Mouse (Mus musculus) CH12.LX (cell line): Measurements from ENCODE around the gene Rbp4. TPM values are rescaled to one million over a fixed set of nuclear protein-coding genes. Genes with fewer than 3 reads are reported as not detected.
A peak's percentile ranks its signal among the peaks of the same experiment; 100 is the strongest.

ENCODE experiments used
- DNase-seq: peaks from one replicate; pipeline ENCODE4 v3.0.0-alpha.2; 2013; ENCODE audit errors: extremely low read depth
- H3K27ac ChIP-seq: 2 replicates; pipeline ENCODE4 v1.5.1; 2012; ENCODE audit warnings: low read depth, mild to moderate bottlenecking, control low read depth, moderate library complexity; ENCODE audit not compliant: insufficient read depth
- H3K27me3 ChIP-seq: replicated peaks from 2 replicates; pipeline ENCODE3; 2012; ENCODE audit warnings: inconsistent platforms
- H3K36me3 ChIP-seq, 2 experiments: replicated peaks in 1 of 2; 2 replicates each; pipeline versions ENCODE3 to v1.6.1; 2012; ENCODE audit warnings: inconsistent platforms in 1 of 2, low read length in 1 of 2, mild to moderate bottlenecking in 1 of 2, mixed read lengths in 1 of 2, moderate library complexity in 1 of 2; ENCODE audit not compliant: control insufficient read depth in 1 of 2, insufficient read depth in 1 of 2
- H3K4me1 ChIP-seq, 2 experiments: 2 replicates each; pipeline ENCODE4 v1.6.1; 2012; ENCODE audit warnings: inconsistent platforms in 1 of 2, moderate library complexity in 1 of 2; ENCODE audit not compliant: insufficient read depth in 2 of 2, control insufficient read depth in 1 of 2
- H3K4me2 ChIP-seq: 2 replicates; pipeline ENCODE4 v1.6.1; 2012; ENCODE audit warnings: low read depth, mild to moderate bottlenecking, control low read depth; ENCODE audit not compliant: poor library complexity, insufficient read depth, severe bottlenecking
- H3K4me3 ChIP-seq, 3 experiments: fragments of 150-350 bp in 1 of 3; sonication (generic) in 1 of 3; replicated peaks in 1 of 3; 2 replicates each; pipeline versions ENCODE3 to v1.5.1; 2011 to 2012; ENCODE audit warnings: low read depth in 2 of 3, low read length in 2 of 3, mild to moderate bottlenecking in 2 of 3, moderate library complexity in 2 of 3, control low read depth in 1 of 3, improper control_type of control experiment in 1 of 3, inconsistent platforms in 1 of 3, mixed read lengths in 1 of 3; ENCODE audit not compliant: poor library complexity in 1 of 3
- H3K79me2 ChIP-seq: replicated peaks from 2 replicates; pipeline ENCODE4 v1.6.1; 2012; ENCODE audit warnings: mild to moderate bottlenecking, moderate library complexity; ENCODE audit not compliant: control insufficient read depth, poor library complexity, insufficient read depth, severe bottlenecking; ENCODE audit errors: extremely low read depth
- H3K9ac ChIP-seq: 2 replicates; pipeline ENCODE4 v1.6.1; 2012; ENCODE audit warnings: low read depth, mild to moderate bottlenecking, control low read depth, moderate library complexity; ENCODE audit not compliant: insufficient read depth
- H3K9me3 ChIP-seq: replicated peaks from 2 replicates; pipeline ENCODE3; 2012; ENCODE audit warnings: low read length, inconsistent platforms, mixed read lengths
- BHLHE40 ChIP-seq: IDR thresholded peaks from 2 replicates; pipeline ENCODE4 v1.6.1; 2011; ENCODE audit warnings: mild to moderate bottlenecking, low read depth, low read length, improper control_type of control experiment
- CHD2 ChIP-seq: IDR thresholded peaks from 2 replicates; pipeline ENCODE4 v1.6.1; 2011; ENCODE audit warnings: low read length, improper control_type of control experiment
- CTCF ChIP-seq, 2 experiments: IDR thresholded peaks in 1 of 2; conservative IDR thresholded peaks in 1 of 2; 2 replicates each; pipeline ENCODE4 v1.5.1; 2011 to 2012; ENCODE audit warnings: low read depth in 2 of 2, low read length in 2 of 2, improper control_type of control experiment in 1 of 2, inconsistent platforms in 1 of 2, mild to moderate bottlenecking in 1 of 2, moderate library complexity in 1 of 2
- E2F4 ChIP-seq: IDR thresholded peaks from 2 replicates; pipeline ENCODE4 v1.6.1; 2011; ENCODE audit warnings: low read depth, low read length, improper control_type of control experiment; ENCODE audit not compliant: insufficient replicate concordance
- ELF1 ChIP-seq: IDR thresholded peaks from 2 replicates; pipeline ENCODE4 v1.6.1; 2014; ENCODE audit warnings: low read depth, mild to moderate bottlenecking, inconsistent platforms, low read length, improper control_type of control experiment
- EP300 ChIP-seq: IDR thresholded peaks from 2 replicates; pipeline ENCODE4 v1.6.1; 2011; ENCODE audit warnings: low read length, improper control_type of control experiment
- ETS1 ChIP-seq: conservative IDR thresholded peaks from 2 replicates; pipeline ENCODE4 v1.6.1; 2012; ENCODE audit warnings: low read depth, mild to moderate bottlenecking, inconsistent platforms, low read length, improper control_type of control experiment, moderate library complexity
- JUN ChIP-seq: IDR thresholded peaks from 2 replicates; pipeline ENCODE4 v1.6.1; 2011; ENCODE audit warnings: low read depth, mild to moderate bottlenecking, low read length, improper control_type of control experiment, moderate library complexity; ENCODE audit not compliant: insufficient read depth
- JUND ChIP-seq: conservative IDR thresholded peaks from 2 replicates; pipeline ENCODE4 v1.6.1; 2011; ENCODE audit warnings: low read depth, low read length, improper control_type of control experiment
- MAX ChIP-seq: IDR thresholded peaks from 2 replicates; pipeline ENCODE4 v1.6.1; 2011; ENCODE audit warnings: low read length, improper control_type of control experiment
- MEF2A ChIP-seq: IDR thresholded peaks from 2 replicates; pipeline ENCODE4 v1.6.1; 2014; ENCODE audit warnings: low read depth, mild to moderate bottlenecking, inconsistent platforms, low read length, improper control_type of control experiment, borderline replicate concordance
- MYC ChIP-seq: IDR thresholded peaks from 2 replicates; pipeline ENCODE4 v1.6.1; 2011; ENCODE audit warnings: low read depth, mild to moderate bottlenecking, improper control_type of control experiment, low read length
- PAX5 ChIP-seq: IDR thresholded peaks from 2 replicates; pipeline ENCODE4 v1.6.1; 2012; ENCODE audit warnings: low read length, inconsistent platforms, mixed read lengths
- POLR2A ChIP-seq: IDR thresholded peaks from 2 replicates; pipeline ENCODE4 v1.6.1; 2011; ENCODE audit warnings: low read depth, mild to moderate bottlenecking, improper control_type of control experiment, low read length
- RAD21 ChIP-seq: IDR thresholded peaks from 2 replicates; pipeline ENCODE4 v1.6.1; 2011; ENCODE audit warnings: low read depth, mild to moderate bottlenecking, low read length, improper control_type of control experiment, moderate library complexity
- SIN3A ChIP-seq: IDR thresholded peaks from 2 replicates; pipeline ENCODE4 v1.6.1; 2012; ENCODE audit warnings: low read length, improper control_type of control experiment, inconsistent platforms
- USF1 ChIP-seq: IDR thresholded peaks from 2 replicates; pipeline ENCODE4 v1.6.1; 2014; ENCODE audit warnings: low read depth, mild to moderate bottlenecking, inconsistent platforms, low read length, improper control_type of control experiment
- ZMIZ1 ChIP-seq: IDR thresholded peaks from 2 replicates; pipeline ENCODE4 v1.6.1; 2012; ENCODE audit warnings: low read depth, mild to moderate bottlenecking, inconsistent platforms, low read length, improper control_type of control experiment
- dilution Hi-C: fragments of 300-500 bp; cut with MboI; formaldehyde crosslinking; loops from 2 replicates; pipeline ENCODE4 v1.14.3; 2020; ENCODE audit warnings: low sequenced_read_pairs; ENCODE audit not compliant: extremely low pct_unique_long_range_greater_than_20kb, extremely low pct_ligation_motif_present
- in situ Hi-C: fragments of 300-500 bp; cut with MboI; formaldehyde crosslinking; loops from 3 replicates; pipeline ENCODE4 v1.14.3; 2019; ENCODE audit warnings: low sequenced_read_pairs, low pct_ligation_motif_present, low pct_unique_long_range_greater_than_20kb, mixed read lengths
- polyA plus RNA-seq: library from polyadenylated mRNA; unstranded; fragments of >175 nt; gene quantifications from 2 replicates; pipeline ENCODE4 v1.2.1, GENCODE M21; 2012; ENCODE audit warnings: low read depth; ENCODE audit not compliant: insufficient read length
- total RNA-seq, 2 experiments: library from RNA; depleted of rRNA; stranded (reverse); fragments of 300-350 nt in 1 of 2; fragments of >200 nt in 1 of 2; gene quantifications; 2 replicates each; pipeline ENCODE4 v1.2.3; 2012 to 2014

The Rbp4 gene
- total and polyA plus RNA-seq, 3 experiments = 0.13 TPM; not detected in 2

GRCm38 (mm10) chr19:38109506-38110242, 15.4 kb downstream of the Rbp4 start:
- peaks cover 4 to 35% of the 10 kb centered on the region in 2 experiments; a peak in 3 of 4 replicates for H3K4me1 ChIP-seq
- dilution Hi-C loops = no loop called here
- H3K4me3 ChIP-seq = no peak overlapping the region
- H3K4me2 ChIP-seq = no peak overlapping the region
- H3K36me3 ChIP-seq = no peaks in the 10 kb centered on the region
- no peaks in the 10 kb centered on the region for H3K27me3 ChIP-seq
- in situ Hi-C loops = no loop called here
- no peak overlapping the region for H3K9ac ChIP-seq
- peak; percentile 29 for DNase-seq
- H3K9me3 ChIP-seq = no peaks in the 10 kb centered on the region
- no peak overlapping the region for H3K27ac ChIP-seq
- TF ChIP-seq MEF2A (peak; percentile 32; the same call in 1 of the 2 replicates), ETS1 (0 out of 2 replicates have a peak, but pooled peaks have one; percentile 13), EP300 (peak; percentile 49), BHLHE40 (0 out of 2 replicates have a peak, but pooled peaks have one; percentile 14), JUND (no peak), USF1 (no peak)
- H3K79me2 ChIP-seq = no peaks in the 10 kb centered on the region

GRCm38 (mm10) chr19:38107871-38108270, 17.2 kb downstream of the Rbp4 start:
- H3K9ac ChIP-seq = no peak overlapping the region
- TF ChIP-seq E2F4 = no peak
- TF ChIP-seq MAX = no peak
- TF ChIP-seq RAD21 = no peak
- no peak for TF ChIP-seq PAX5
- TF ChIP-seq BHLHE40 = no peak
- TF ChIP-seq CTCF (conservative IDR thresholded peaks at IDR 0.05 in 1 of 2, IDR thresholded peaks at IDR 0.05 in 1 of 2; ENCODE audit: low read depth in 2 of 2, low read length in 2 of 2) = no peak
- TF ChIP-seq SIN3A = no peak
- no peak for TF ChIP-seq POLR2A
- no peak for TF ChIP-seq ELF1
- TF ChIP-seq JUN = no peak
- no peak for TF ChIP-seq EP300
- no peak for TF ChIP-seq CHD2
- no peak for TF ChIP-seq MYC
- TF ChIP-seq ZMIZ1 = no peak

More at GRCm38 (mm10) chr19:38107871-38108270, 17.2 kb downstream of the Rbp4 start:
- H3K36me3 ChIP-seq = no peaks in the 10 kb centered on the region
- H3K4me1 ChIP-seq = peaks cover 4 to 35% of the 10 kb centered on the region in 2 experiments; a peak in 3 of 4 replicates
- dilution Hi-C loops = no loop called here
- no peak overlapping the region for H3K4me3 ChIP-seq
- no peak overlapping the region for H3K27ac ChIP-seq
- H3K9me3 ChIP-seq = no peaks in the 10 kb centered on the region
- no peak for DNase-seq
- no peaks in the 10 kb centered on the region for H3K79me2 ChIP-seq
- H3K4me2 ChIP-seq = no peak overlapping the region
- H3K27me3 ChIP-seq = no peaks in the 10 kb centered on the region
- in situ Hi-C loops = no loop called here
